Mouse (Mus musculus): ENCODE data around the gene Ces1f. TPM values are rescaled to one million over a fixed set of nuclear protein-coding genes. Genes with fewer than 3 reads are reported as not detected.
A peak's percentile ranks its signal among the peaks of the same experiment; 100 is the strongest.

Gene Ces1f
- polyA plus RNA-seq (2015; fragmentation: Nextera tagmentation; extraction: Ambion mirVana): 1.7 and 2.4 TPM in 2 replicates

DNA sequence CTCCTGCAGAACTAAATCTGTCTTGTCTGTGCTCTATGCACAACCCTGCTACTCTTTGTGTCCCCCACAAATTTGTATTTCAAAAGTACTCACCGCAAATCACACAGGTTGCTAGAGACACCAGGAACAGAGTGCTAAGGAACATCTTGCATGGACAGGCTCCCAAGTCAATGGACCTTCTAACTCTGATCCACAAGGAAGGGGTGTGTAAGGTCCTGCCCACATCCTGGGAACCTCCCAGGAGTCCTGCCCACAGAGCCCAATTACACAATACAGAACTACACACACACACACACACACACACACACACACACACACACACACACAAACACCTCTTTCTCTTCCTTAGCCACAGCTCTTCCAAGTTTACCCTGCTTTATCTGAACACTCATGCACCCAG is at the start of gene Ces1f:
Gene Ces1f (minus strand): TSS at position 192 of the 400 bp plus-strand sequence.
- DNase-seq (ENCODE audit: low spot score) (no peak), ATAC-seq (replicated peaks; ENCODE audit: low FRiP score, low read depth) (no peak)
- no peaks in the 10 kb centered on the region for H3K4me1 ChIP-seq (replicated peaks; ENCODE audit: insufficient read depth, low read length)
- H3K36me3 ChIP-seq (ENCODE audit: insufficient read depth, low read length): no peaks in the 10 kb centered on the region
- no peaks in the 10 kb centered on the region for H3K9me3 ChIP-seq (replicated peaks; ENCODE audit: low read length)
- H3K4me3 ChIP-seq (replicated peaks; ENCODE audit: low read depth, low read length): no peak within 1 kb of the TSS
- no peak within 1 kb of the TSS for H3K27ac ChIP-seq
- H3K27me3 ChIP-seq (ENCODE audit: insufficient read depth, low read length): no peaks in the 10 kb centered on the region
- TF ChIP-seq CTCF (IDR thresholded peaks at IDR 0.05; ENCODE audit: low read depth): no peak
- no peak within 1 kb of the TSS for H3K9ac ChIP-seq (ENCODE audit: low read depth, low read length)
- no peak within 1 kb of the TSS for H3K4me2 ChIP-seq (ENCODE audit: low read length)
- WGBS: 95% methylated on average over 1 of the region's 1 CpGs

DNA sequence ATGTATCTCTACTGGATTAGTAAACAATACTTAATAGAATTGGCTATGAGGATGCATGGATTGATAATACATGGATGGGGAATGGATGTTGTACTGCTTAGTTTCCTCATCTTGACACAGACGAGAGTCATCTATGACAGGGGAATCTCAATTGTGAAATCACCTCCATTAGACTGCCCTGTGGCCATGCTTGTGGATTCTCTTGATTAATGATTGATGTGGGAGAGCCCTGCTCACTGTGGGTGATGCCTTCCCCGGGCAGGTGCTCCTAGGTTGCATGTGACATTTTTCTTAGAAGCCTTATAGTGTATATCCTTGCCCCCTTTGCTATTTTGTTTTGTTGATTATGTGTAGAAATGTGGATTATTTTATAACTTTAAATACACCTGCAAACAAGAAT is 45.6 kb upstream of the Ces1f start:
- Histone ChIP-seq H3K36me3 (ENCODE audit: insufficient read depth, low read length) (no peaks in the 10 kb centered on the region), H3K4me1 (replicated peaks; ENCODE audit: insufficient read depth, low read length) (no peaks in the 10 kb centered on the region), H3K27me3 (ENCODE audit: insufficient read depth, low read length) (no peaks in the 10 kb centered on the region), H3K9me3 (replicated peaks; ENCODE audit: low read length) (no peaks in the 10 kb centered on the region), H3K4me2 (ENCODE audit: low read length) (no peak overlapping the region), H3K9ac (ENCODE audit: low read depth, low read length) (no peak overlapping the region), H3K27ac (no peak overlapping the region), H3K4me3 (replicated peaks; ENCODE audit: low read depth, low read length) (no peak overlapping the region)
- WGBS: 55% methylated on average over 2 of the region's 2 CpGs
- ATAC-seq (replicated peaks; ENCODE audit: low FRiP score, low read depth): 0 out of 2 replicates have a peak, but pooled peaks have one; percentile 54
- DNase-seq (ENCODE audit: low spot score): peak; percentile 14
- TF ChIP-seq CTCF (IDR thresholded peaks at IDR 0.05; ENCODE audit: low read depth): no peak

DNA sequence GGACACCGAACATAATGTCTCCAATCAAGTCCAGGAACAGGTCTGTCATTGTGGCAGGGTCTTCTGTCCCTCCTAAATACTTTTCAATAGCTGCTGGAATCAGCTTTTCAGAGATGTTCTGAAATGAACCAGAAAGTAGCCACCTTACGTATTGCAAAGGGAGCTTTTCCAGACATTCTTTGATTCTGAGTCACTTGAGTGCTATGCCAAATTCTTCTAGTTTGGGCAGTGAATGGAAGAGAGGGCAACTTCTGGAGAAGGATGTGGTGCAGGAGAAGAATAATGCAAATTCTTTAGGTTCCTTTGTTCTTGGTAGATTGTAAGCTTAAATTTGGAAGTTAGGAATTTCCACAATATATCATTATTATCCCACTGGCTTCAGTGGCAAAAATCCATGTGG is 37.5 kb upstream of the Ces1f start:
- no peaks in the 10 kb centered on the region for H3K9me3 ChIP-seq (replicated peaks; ENCODE audit: low read length)
- H3K27ac ChIP-seq: no peak overlapping the region
- H3K36me3 ChIP-seq (ENCODE audit: insufficient read depth, low read length): no peaks in the 10 kb centered on the region
- no peaks in the 10 kb centered on the region for H3K4me1 ChIP-seq (replicated peaks; ENCODE audit: insufficient read depth, low read length)
- H3K4me3 ChIP-seq (replicated peaks; ENCODE audit: low read depth, low read length): no peak overlapping the region
- no peaks in the 10 kb centered on the region for H3K27me3 ChIP-seq (ENCODE audit: insufficient read depth, low read length)
- no peak for TF ChIP-seq CTCF (IDR thresholded peaks at IDR 0.05; ENCODE audit: low read depth)
- H3K9ac ChIP-seq (ENCODE audit: low read depth, low read length): no peak overlapping the region
- no peak overlapping the region for H3K4me2 ChIP-seq (ENCODE audit: low read length)
- 83% methylated on average over 2 of the region's 2 CpGs for WGBS
- DNase-seq (ENCODE audit: low spot score): no peak
- no peak for ATAC-seq (replicated peaks; ENCODE audit: low FRiP score, low read depth)

DNA sequence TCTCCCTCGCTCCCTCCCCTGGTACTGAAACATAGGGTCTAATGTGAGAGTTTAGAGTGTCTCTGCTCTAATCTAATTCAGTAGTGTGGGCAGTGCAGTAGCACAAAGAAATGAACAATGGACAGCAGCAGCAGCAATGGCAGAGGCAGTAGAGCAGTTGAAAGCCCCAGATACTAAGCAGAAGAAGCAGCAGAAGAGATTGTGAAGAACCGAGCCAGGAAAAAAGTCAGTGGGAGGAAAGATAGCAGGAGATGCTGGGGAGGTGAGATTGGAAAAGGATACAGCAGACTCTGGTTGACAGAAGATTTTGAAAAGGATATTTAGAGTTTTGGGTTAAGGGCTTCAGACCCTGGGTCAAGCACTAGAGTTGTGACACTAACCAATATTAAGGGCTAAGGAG is 36.0 kb upstream of the Ces1f start:
- whole genome bisulfite sequencing: 72% methylated on average over 2 of the region's 2 CpGs
- no peaks in the 10 kb centered on the region for H3K9me3 ChIP-seq (replicated peaks; ENCODE audit: low read length)
- no peak overlapping the region for H3K4me3 ChIP-seq (replicated peaks; ENCODE audit: low read depth, low read length)
- no peaks in the 10 kb centered on the region for H3K36me3 ChIP-seq (ENCODE audit: insufficient read depth, low read length)
- no peak for DNase-seq (ENCODE audit: low spot score)
- H3K4me2 ChIP-seq (ENCODE audit: low read length): no peak overlapping the region
- H3K9ac ChIP-seq (ENCODE audit: low read depth, low read length): no peak overlapping the region
- H3K27ac ChIP-seq: no peak overlapping the region
- ATAC-seq (replicated peaks; ENCODE audit: low FRiP score, low read depth): no peak
- no peaks in the 10 kb centered on the region for H3K27me3 ChIP-seq (ENCODE audit: insufficient read depth, low read length)
- no peak for TF ChIP-seq CTCF (IDR thresholded peaks at IDR 0.05; ENCODE audit: low read depth)
- no peaks in the 10 kb centered on the region for H3K4me1 ChIP-seq (replicated peaks; ENCODE audit: insufficient read depth, low read length)

DNA sequence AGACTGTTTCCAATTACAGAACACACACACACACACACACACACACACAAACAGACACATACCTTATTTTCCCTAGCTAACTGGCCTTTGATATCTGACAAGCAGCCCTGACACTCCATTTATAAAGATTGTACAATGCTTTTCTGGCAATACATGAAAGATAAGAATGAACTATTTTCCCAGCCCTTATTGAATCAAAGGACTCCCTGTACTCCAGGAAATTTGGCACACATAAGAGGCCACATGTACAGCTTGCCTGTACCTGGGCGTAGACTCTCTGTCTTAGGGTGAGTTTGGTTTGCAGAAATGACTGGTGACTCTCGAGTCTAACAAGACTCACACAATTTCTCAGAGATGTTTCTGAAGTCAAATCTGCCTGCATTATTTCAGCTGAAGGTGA is 4.3 kb upstream of the Ces1f start:
- Histone ChIP-seq H3K9me3 (replicated peaks; ENCODE audit: low read length) (no peaks in the 10 kb centered on the region), H3K27me3 (ENCODE audit: insufficient read depth, low read length) (no peaks in the 10 kb centered on the region), H3K4me2 (ENCODE audit: low read length) (no peak overlapping the region), H3K4me1 (replicated peaks; ENCODE audit: insufficient read depth, low read length) (no peaks in the 10 kb centered on the region), H3K4me3 (replicated peaks; ENCODE audit: low read depth, low read length) (no peak overlapping the region), H3K27ac (no peak overlapping the region), H3K9ac (ENCODE audit: low read depth, low read length) (no peak overlapping the region), H3K36me3 (ENCODE audit: insufficient read depth, low read length) (no peaks in the 10 kb centered on the region)
- no peak for TF ChIP-seq CTCF (IDR thresholded peaks at IDR 0.05; ENCODE audit: low read depth)
- DNase-seq (ENCODE audit: low spot score) (no peak), ATAC-seq (replicated peaks; ENCODE audit: low FRiP score, low read depth) (no peak)
- WGBS: 82% methylated on average over 2 of the region's 2 CpGs

DNA sequence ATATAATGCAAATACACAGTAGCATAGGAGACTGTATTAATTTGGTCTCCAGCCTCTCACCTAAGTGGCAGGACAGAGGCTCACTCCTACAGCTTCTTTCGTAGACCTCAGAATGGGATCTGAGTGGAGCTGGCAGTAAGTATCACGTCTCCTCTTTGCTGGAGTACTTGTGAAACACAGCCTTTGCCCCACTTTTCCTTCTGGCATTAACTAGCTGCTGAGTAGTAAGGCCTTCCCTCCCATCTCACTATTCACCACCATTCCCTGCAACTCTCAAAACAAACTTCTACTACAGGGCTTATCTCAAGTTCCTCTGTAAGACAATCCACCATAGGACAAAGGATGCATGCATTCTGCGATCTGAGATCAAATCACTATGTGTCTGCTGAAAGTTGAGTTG is 2.8 kb upstream of the Ces1f start:
- TF ChIP-seq CTCF (IDR thresholded peaks at IDR 0.05; ENCODE audit: low read depth): no peak
- Histone ChIP-seq H3K36me3 (ENCODE audit: insufficient read depth, low read length) (no peaks in the 10 kb centered on the region), H3K4me1 (replicated peaks; ENCODE audit: insufficient read depth, low read length) (no peaks in the 10 kb centered on the region), H3K27me3 (ENCODE audit: insufficient read depth, low read length) (no peaks in the 10 kb centered on the region), H3K4me2 (ENCODE audit: low read length) (no peak overlapping the region), H3K9ac (ENCODE audit: low read depth, low read length) (no peak overlapping the region), H3K9me3 (replicated peaks; ENCODE audit: low read length) (no peaks in the 10 kb centered on the region), H3K4me3 (replicated peaks; ENCODE audit: low read depth, low read length) (no peak overlapping the region), H3K27ac (no peak overlapping the region)
- 66% methylated on average over 3 of the region's 3 CpGs for WGBS
- DNase-seq (ENCODE audit: low spot score) (no peak), ATAC-seq (replicated peaks; ENCODE audit: low FRiP score, low read depth) (no peak)

DNA sequence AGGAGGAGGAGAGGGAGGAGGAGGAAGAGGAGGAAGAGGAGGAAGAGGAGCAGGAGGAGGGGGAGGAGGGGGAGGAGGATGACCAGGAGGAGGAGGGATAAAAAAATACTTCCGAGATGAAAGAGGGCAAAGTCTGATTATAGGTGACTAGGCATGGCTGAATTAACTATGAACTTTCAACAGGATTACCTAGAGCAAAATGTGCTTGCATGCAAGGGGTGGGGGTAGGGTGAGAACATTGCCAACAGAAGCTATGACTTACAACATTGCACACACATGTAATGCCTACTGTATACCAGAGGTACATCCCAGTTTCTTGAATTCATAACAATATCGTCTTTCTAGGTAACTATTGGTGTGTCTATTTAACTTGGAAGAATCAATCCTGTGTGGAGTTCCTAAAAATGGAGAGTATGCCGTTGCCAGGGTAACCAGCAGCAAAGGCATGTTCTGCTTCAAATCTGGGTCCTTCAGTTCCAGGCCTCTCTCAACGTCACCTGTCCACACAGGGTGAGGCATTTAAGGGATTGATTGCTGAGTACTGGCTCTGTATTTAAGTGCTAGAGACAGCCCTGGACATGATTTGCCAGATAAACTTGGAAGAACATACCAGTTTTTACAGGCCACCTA is 1.3 kb downstream of the Ces1f start:
- no peak for TF ChIP-seq CTCF (IDR thresholded peaks at IDR 0.05; ENCODE audit: low read depth)
- no peak overlapping the region for H3K4me2 ChIP-seq (ENCODE audit: low read length)
- no peaks in the 10 kb centered on the region for H3K36me3 ChIP-seq (ENCODE audit: insufficient read depth, low read length)
- H3K9me3 ChIP-seq (replicated peaks; ENCODE audit: low read length): no peaks in the 10 kb centered on the region
- H3K4me1 ChIP-seq (replicated peaks; ENCODE audit: insufficient read depth, low read length): no peaks in the 10 kb centered on the region
- DNase-seq (ENCODE audit: low spot score) (peak; percentile 6), ATAC-seq (replicated peaks; ENCODE audit: low FRiP score, low read depth) (no peak)
- H3K27ac ChIP-seq: no peak overlapping the region
- H3K27me3 ChIP-seq (ENCODE audit: insufficient read depth, low read length): no peaks in the 10 kb centered on the region
- no peak overlapping the region for H3K9ac ChIP-seq (ENCODE audit: low read depth, low read length)
- 80% methylated on average over 4 of the region's 4 CpGs for WGBS
- H3K4me3 ChIP-seq (replicated peaks; ENCODE audit: low read depth, low read length): no peak overlapping the region

All from kidney, postnatal 0 days (tissue).